Mouse (Mus musculus) spleen, postnatal 36 days (tissue): ENCODE data around the gene Letm1.

Experiments
- DNase-seq, 2 experiments: peaks; one replicate each; pipeline ENCODE4 v3.0.0; 2022; ENCODE audit warnings: low spot score in 2 of 2, mixed read lengths in 1 of 2

Letm1 gene

DNA sequence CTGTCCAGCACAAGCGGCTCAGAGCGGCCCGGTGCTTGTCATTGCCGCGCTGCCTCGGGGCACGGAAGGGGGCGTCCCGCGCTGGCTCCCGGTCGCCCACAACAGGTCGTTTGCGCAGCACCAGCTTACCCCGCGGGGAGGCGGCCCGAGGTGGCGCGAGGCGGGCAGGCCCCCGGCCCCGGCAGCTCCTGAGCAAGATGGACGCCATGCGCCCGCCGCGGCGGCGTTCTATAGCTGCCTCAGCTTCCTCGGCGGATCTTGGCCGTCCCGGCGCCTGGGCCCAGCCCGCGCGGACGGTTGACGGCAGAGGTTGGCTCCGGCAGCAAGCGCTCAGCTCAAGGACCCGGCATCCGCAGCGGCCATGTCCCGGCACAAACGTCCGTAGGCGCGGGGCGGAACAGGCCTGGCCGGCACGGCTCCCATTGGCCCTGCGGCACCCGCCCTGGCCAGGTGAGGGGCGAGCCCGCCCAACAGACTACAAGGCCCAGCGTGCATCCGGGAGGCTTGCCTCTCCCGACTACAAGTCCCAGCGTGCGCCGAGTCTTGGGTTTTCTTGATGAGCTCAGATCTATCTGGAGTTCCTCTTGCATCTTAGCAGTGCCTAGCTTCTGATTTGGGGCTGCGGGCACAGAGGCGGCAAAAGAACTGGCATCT, at the start of gene Letm1:
Gene Letm1, minus strand, starts transcription at position 473 of the 654 bp plus-strand sequence.
- DNase-seq = peak; percentile 97

GRCm38 (mm10) chr5:33830832-33831231, 48.2 kb upstream of the Letm1 start:
- no peak for DNase-seq

GRCm38 (mm10) chr5:33829958-33830357, 47.3 kb upstream of the Letm1 start:
- DNase-seq = no peak

DNA sequence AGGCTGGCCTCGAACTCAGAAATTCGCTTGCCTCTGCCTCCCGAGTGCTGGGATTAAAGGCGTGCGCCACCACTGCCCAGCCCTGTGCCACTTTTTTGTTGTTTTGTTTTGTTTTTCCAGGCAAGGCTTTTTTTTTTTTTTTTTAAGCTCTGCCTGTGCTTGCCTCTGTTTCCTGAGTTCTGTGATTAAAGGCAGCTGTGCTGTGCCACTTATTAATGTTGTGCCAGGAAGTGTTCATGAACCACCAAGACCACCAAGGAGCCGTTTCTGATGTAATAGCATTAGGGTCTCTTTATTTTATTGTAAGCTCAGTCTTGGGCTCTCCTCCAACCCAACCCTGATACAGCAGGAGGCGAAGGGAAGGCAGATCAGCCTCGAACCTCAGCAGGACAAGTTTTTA, 45.5 kb upstream of the Letm1 start:
- no peak for DNase-seq

GRCm38 (mm10) chr5:33826001-33826400, 43.4 kb upstream of the Letm1 start:
- DNase-seq = no peak

- no peak for DNase-seq
Measured at GRCm38 (mm10) chr5:33822456-33822855, 39.8 kb upstream of the Letm1 start.

DNA sequence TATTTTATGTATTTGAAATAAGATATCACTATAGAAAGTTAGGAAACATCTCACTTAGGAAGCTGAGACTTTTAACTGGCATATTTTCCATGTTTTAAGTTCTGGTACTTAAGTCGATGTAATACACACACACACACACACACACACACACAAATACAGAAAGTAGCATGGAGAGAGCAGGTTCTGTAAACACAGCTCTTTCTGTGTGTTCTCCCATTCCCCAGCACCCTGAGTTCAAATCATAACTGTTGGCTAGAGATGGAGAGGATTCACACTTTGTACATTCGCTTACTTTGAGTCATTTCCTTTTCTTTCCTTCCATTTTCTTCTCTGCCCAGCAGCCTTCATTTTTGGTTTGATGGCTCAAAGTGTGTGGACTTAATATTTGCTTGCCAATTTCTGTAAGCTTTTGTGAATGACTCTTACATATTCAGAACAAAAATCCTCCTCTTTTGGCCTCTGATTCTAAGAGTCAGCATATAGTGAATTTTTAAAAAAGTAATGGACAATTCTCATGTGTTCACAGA, 39.3 kb upstream of the Letm1 start:
- no peak for DNase-seq

- DNase-seq = peak; percentile 27 to 47
Measured at GRCm38 (mm10) chr5:33820733-33821621, 38.4 kb upstream of the Letm1 start.

DNA sequence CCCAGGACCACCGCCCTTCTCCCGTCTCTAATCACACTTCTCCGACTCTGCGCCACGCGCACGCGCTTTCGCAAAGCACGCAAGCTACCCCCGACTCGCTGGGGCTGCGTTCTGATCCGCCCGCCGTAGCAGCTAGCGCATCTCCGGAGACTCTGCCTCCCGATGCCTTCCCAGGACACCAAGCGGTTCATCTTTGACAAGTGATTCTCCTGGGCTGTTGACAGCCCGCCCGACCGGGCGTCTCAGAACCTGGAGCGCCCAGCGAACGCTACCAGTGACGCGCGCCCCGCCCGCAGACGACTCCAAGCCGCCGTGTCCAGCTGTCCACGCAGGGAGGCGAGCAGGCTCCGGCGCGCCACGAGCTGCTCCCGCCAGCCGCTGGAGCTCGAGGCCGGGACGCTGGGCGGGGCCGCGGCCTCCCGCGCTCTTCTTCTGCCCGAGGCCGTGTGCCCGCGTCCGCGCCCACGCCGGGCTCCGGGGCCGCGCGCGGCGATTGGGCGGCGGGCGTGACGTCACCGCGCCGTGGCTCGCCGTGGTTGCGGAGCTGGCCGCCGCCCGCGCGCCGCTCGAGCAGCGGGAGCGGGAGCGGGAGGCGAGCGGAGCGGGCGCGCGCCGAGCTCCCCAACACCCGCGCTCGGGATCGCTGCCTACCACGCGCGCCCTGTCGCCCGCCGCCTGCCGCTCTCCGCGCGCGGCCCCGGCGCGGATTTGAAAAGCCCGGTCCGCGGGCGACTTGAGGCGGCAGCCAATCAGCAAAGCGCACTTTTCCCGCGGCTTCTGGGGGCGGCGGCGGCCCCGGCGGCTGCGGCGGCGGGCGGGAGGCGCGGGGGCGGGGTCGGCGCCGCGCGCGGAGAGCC, 37.5 kb upstream of the Letm1 start, which contains the start of gene Nsd2:
Gene Nsd2, plus strand, starts transcription at position 850 of the 857 bp plus-strand sequence.
- DNase-seq = peak; percentile 84

- no peak for DNase-seq
Measured at GRCm38 (mm10) chr5:33819141-33819875, 36.7 kb upstream of the Letm1 start.

- no peak for DNase-seq
Measured at GRCm38 (mm10) chr5:33818104-33818503, 35.5 kb upstream of the Letm1 start.

DNA sequence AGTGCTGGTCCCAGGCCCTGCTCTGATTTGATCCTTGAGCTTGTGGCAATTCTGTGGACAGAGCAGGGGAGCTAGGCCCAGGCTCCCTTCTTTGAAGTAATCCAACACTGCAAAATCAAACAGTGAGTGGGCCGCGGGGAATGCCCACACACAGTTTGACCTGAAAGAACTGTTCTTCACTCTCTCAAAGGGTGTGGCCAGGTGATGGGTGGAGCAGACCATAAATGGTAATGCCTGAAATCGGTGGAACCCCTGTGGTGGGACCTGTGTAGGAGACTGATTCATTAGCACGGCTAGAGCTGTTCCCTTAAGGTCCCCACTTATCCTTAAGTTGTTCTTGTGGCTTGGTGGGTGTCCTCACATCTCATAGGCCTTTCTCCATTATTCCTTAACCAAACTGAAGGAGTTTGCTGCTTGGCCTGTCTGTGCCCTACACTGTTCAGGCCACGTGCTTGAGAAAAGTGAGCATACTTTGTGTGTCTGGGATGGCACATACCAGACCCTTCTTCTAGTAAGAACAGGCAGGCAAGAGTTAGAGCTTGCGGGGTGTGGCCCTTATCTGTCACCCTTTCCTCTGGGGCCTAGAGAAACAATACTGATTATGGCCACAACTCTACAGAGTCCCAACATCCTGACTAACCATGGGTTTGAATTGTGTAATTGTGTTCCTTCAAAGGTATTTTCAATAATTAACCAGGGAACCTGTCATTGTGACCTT, 33.5 kb upstream of the Letm1 start:
- DNase-seq = no peak

- no peak for DNase-seq
Measured at GRCm38 (mm10) chr5:33811519-33811918, 28.9 kb upstream of the Letm1 start.

- no peak for DNase-seq
Measured at GRCm38 (mm10) chr5:33803337-33803736, 20.7 kb upstream of the Letm1 start.

GRCm38 (mm10) chr5:33791912-33792643, 9.5 kb upstream of the Letm1 start:
- no peak for DNase-seq

GRCm38 (mm10) chr5:33782999-33783390, 378 bp upstream of the Letm1 start:
- no peak for DNase-seq

- DNase-seq = no peak
Measured at GRCm38 (mm10) chr5:33781964-33782344, 663 bp downstream of the Letm1 start.

GRCm38 (mm10) chr5:33777195-33777594, 5.4 kb downstream of the Letm1 start:
- DNase-seq = no peak

DNA sequence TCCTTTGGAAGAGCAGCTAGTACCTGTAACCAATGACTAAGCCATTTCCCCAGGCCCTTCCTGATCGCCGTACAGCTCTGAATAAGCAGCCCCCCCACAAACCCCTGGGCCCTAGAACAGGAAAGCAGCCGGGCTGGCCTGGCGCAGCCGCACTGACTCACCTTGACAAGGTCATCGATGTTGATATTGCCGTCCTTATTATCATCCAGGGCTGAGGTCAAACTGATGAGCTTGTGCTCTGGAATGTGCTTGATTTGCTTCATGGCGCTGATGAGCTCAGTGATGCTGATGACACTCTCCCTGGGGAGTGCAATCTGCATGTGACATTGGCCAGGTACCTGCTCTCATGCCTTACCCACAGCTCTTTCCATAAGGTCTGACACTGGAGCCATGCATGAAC, 39.1 kb downstream of the Letm1 start:
- no peak for DNase-seq

GRCm38 (mm10) chr5:33740548-33740947, 42.1 kb downstream of the Letm1 start:
- no peak for DNase-seq
